Mouse (Mus musculus): ENCODE results near the gene Grik5. TPM values are rescaled to one million over a fixed set of nuclear protein-coding genes. Genes with fewer than 3 reads are reported as not detected.
A peak's percentile ranks its signal among the peaks of the same experiment; 100 is the strongest.

Gene Grik5
- polyA plus RNA-seq, 2 experiments, result 11.8 to 84.9 TPM

- ATAC-seq (ENCODE audit: low FRiP score, low read depth) (no peak; the same call in 1 of the 2 replicates), DNase-seq (ENCODE audit: low spot score) (peak; percentile 32)
- no peaks in the 10 kb centered on the region for H3K27me3 ChIP-seq (ENCODE audit: control insufficient read depth, insufficient read depth, low read length)
- H3K36me3 ChIP-seq (ENCODE audit: control insufficient read depth, insufficient read depth, low read length), result peaks cover 6% of the 10 kb centered on the region; the same call in 1 of the 2 replicates
- no peaks in the 10 kb centered on the region for H3K9me3 ChIP-seq (ENCODE audit: control insufficient read depth, low read length)
- H3K27ac ChIP-seq (replicated peaks; ENCODE audit: low read depth, low read length), result peak overlapping the region; percentile 63; the same call in 1 of the 2 replicates
- peak overlapping the region; percentile 74 for H3K4me2 ChIP-seq (replicated peaks; ENCODE audit: low read depth, low read length, severe bottlenecking)
- H3K9ac ChIP-seq (ENCODE audit: low read depth, low read length, severe bottlenecking), result peak overlapping the region; percentile 63
- 14% methylated on average over 19 of the region's 19 CpGs for WGBS
- H3K4me1 ChIP-seq (ENCODE audit: control insufficient read depth, insufficient read depth, low read length), result no peaks in the 10 kb centered on the region
- peak overlapping the region; percentile 61 for H3K4me3 ChIP-seq (replicated peaks; ENCODE audit: low read length)
- no peak for TF ChIP-seq POLR2A (IDR thresholded peaks at IDR 0.05; ENCODE audit: borderline replicate concordance, extremely low read depth, insufficient read depth, insufficient read length)
Observed at GRCm38 (mm10) chr7:24971261-24971971, 100.7 kb downstream of the Grik5 start.

GRCm38 (mm10) chr7:24970341-24970740 lies 101.8 kb downstream of the Grik5 start:
- H3K4me1 ChIP-seq (ENCODE audit: control insufficient read depth, insufficient read depth, low read length), result no peaks in the 10 kb centered on the region
- WGBS, result 93% methylated on average over 3 of the region's 3 CpGs

GRCm38 (mm10) chr7:24969805-24970204 lies 102.3 kb downstream of the Grik5 start:
- Histone ChIP-seq H3K36me3 (ENCODE audit: control insufficient read depth, insufficient read depth, low read length) (peaks cover 6% of the 10 kb centered on the region; the same call in 1 of the 2 replicates), H3K27ac (replicated peaks; ENCODE audit: low read depth, low read length) (no peak overlapping the region), H3K9me3 (ENCODE audit: control insufficient read depth, low read length) (no peaks in the 10 kb centered on the region), H3K4me1 (ENCODE audit: control insufficient read depth, insufficient read depth, low read length) (no peaks in the 10 kb centered on the region), H3K9ac (ENCODE audit: low read depth, low read length, severe bottlenecking) (no peak overlapping the region), H3K4me2 (replicated peaks; ENCODE audit: low read depth, low read length, severe bottlenecking) (no peak overlapping the region), H3K4me3 (replicated peaks; ENCODE audit: low read length) (no peak overlapping the region), H3K27me3 (ENCODE audit: control insufficient read depth, insufficient read depth, low read length) (no peaks in the 10 kb centered on the region)
- ATAC-seq (ENCODE audit: low FRiP score, low read depth) (no peak), DNase-seq (ENCODE audit: low spot score) (no peak)
- TF ChIP-seq POLR2A (IDR thresholded peaks at IDR 0.05; ENCODE audit: borderline replicate concordance, extremely low read depth, insufficient read depth, insufficient read length), result no peak
- WGBS, result 71% methylated on average over 11 of the region's 12 CpGs

More at GRCm38 (mm10) chr7:24970341-24970740, 101.8 kb downstream of the Grik5 start:
- no peak overlapping the region for H3K9ac ChIP-seq (ENCODE audit: low read depth, low read length, severe bottlenecking)
- TF ChIP-seq POLR2A (IDR thresholded peaks at IDR 0.05; ENCODE audit: borderline replicate concordance, extremely low read depth, insufficient read depth, insufficient read length), result no peak
- no peak overlapping the region for H3K4me3 ChIP-seq (replicated peaks; ENCODE audit: low read length)
- DNase-seq (ENCODE audit: low spot score) (no peak), ATAC-seq (ENCODE audit: low FRiP score, low read depth) (no peak)
- no peaks in the 10 kb centered on the region for H3K27me3 ChIP-seq (ENCODE audit: control insufficient read depth, insufficient read depth, low read length)
- H3K4me2 ChIP-seq (replicated peaks; ENCODE audit: low read depth, low read length, severe bottlenecking), result no peak overlapping the region
- H3K9me3 ChIP-seq (ENCODE audit: control insufficient read depth, low read length), result no peaks in the 10 kb centered on the region
- peaks cover 6% of the 10 kb centered on the region; the same call in 1 of the 2 replicates for H3K36me3 ChIP-seq (ENCODE audit: control insufficient read depth, insufficient read depth, low read length)
- H3K27ac ChIP-seq (replicated peaks; ENCODE audit: low read depth, low read length), result no peak overlapping the region

- no peak overlapping the region for H3K27ac ChIP-seq (replicated peaks; ENCODE audit: low read depth, low read length)
- TF ChIP-seq POLR2A (IDR thresholded peaks at IDR 0.05; ENCODE audit: borderline replicate concordance, extremely low read depth, insufficient read depth, insufficient read length), result no peak
- no peak for ATAC-seq (ENCODE audit: low FRiP score, low read depth)
- no peak overlapping the region for H3K4me2 ChIP-seq (replicated peaks; ENCODE audit: low read depth, low read length, severe bottlenecking)
- no peaks in the 10 kb centered on the region for H3K4me1 ChIP-seq (ENCODE audit: control insufficient read depth, insufficient read depth, low read length)
- 73% methylated on average over 6 of the region's 6 CpGs for WGBS
- H3K9ac ChIP-seq (ENCODE audit: low read depth, low read length, severe bottlenecking), result no peak overlapping the region
- no peak for DNase-seq (ENCODE audit: low spot score)
- no peak overlapping the region for H3K4me3 ChIP-seq (replicated peaks; ENCODE audit: low read length)
- peaks cover 6% of the 10 kb centered on the region; the same call in 1 of the 2 replicates for H3K36me3 ChIP-seq (ENCODE audit: control insufficient read depth, insufficient read depth, low read length)
- H3K27me3 ChIP-seq (ENCODE audit: control insufficient read depth, insufficient read depth, low read length), result no peaks in the 10 kb centered on the region
- no peaks in the 10 kb centered on the region for H3K9me3 ChIP-seq (ENCODE audit: control insufficient read depth, low read length)
Observed at GRCm38 (mm10) chr7:24968463-24968862, 103.7 kb downstream of the Grik5 start.

GRCm38 (mm10) chr7:24967966-24968365 lies 104.2 kb downstream of the Grik5 start:
- no peaks in the 10 kb centered on the region for H3K4me1 ChIP-seq (ENCODE audit: control insufficient read depth, insufficient read depth, low read length)
- no peaks in the 10 kb centered on the region for H3K27me3 ChIP-seq (ENCODE audit: control insufficient read depth, insufficient read depth, low read length)
- H3K9me3 ChIP-seq (ENCODE audit: control insufficient read depth, low read length), result no peaks in the 10 kb centered on the region
- ATAC-seq (ENCODE audit: low FRiP score, low read depth) (no peak), DNase-seq (ENCODE audit: low spot score) (no peak)
- no peak overlapping the region for H3K4me3 ChIP-seq (replicated peaks; ENCODE audit: low read length)
- H3K27ac ChIP-seq (replicated peaks; ENCODE audit: low read depth, low read length), result no peak overlapping the region
- TF ChIP-seq POLR2A (IDR thresholded peaks at IDR 0.05; ENCODE audit: borderline replicate concordance, extremely low read depth, insufficient read depth, insufficient read length), result no peak
- WGBS, result 86% methylated on average over 8 of the region's 8 CpGs
- peaks cover 6% of the 10 kb centered on the region; the same call in 1 of the 2 replicates for H3K36me3 ChIP-seq (ENCODE audit: control insufficient read depth, insufficient read depth, low read length)
- H3K9ac ChIP-seq (ENCODE audit: low read depth, low read length, severe bottlenecking), result no peak overlapping the region
- H3K4me2 ChIP-seq (replicated peaks; ENCODE audit: low read depth, low read length, severe bottlenecking), result no peak overlapping the region
